In the genomic region with DNA sequence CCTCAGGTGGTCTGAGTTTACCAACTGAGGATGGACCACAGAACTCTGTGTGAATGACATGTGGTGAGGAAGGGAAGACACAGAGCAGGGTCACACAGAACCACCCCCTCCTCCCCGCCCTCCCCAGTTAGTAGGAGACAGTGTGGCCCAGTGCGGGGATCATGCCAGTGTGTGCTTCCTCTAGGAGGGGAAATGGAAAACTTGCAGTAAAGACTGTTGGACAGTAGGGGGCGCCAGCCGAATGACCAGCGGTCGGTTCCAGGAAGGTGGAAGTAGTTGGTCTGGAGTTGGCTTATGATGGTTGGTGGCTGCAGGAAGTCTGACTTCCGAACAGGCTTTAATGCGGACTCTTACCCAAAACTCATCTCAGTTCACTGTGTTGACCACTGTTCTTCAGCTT, we compare ENCODE assay signal across 9 mouse cellular contexts.
DNase-seq lines count a peak whose midpoint lies in the region; ATAC-seq and TF ChIP-seq lines count a peak whose summit lies in the region.
"Had no signal": no experiment of that assay in that cellular context is flagged by ENCODE, and none has a peak within 500 bp of the region (broad histone marks: within the 10 kb centered on the region; RNA-seq: fewer than 3 reads in every experiment).

No protein-coding gene starts in this region.

- no peak overlapping the region for H3K27ac ChIP-seq in midbrain, embryonic 10.5 days (replicated peaks)
- H3K27ac ChIP-seq in midbrain, embryonic 13.5 days: no peak overlapping the region
- no peak overlapping the region for H3K27ac ChIP-seq in hindbrain, postnatal 0 days
- H3K27ac ChIP-seq in spleen, adult 2 months (ENCODE audit: insufficient read depth, low read length): no peak overlapping the region
- H3K27ac ChIP-seq: heart, embryonic 13.5 days had no signal

- H3K36me3 ChIP-seq in midbrain, embryonic 10.5 days: no peaks in the 10 kb centered on the region
- H3K36me3 ChIP-seq in midbrain, embryonic 13.5 days: no peaks in the 10 kb centered on the region
- H3K36me3 ChIP-seq in hindbrain, postnatal 0 days (ENCODE audit: insufficient read depth, low read length): no peaks in the 10 kb centered on the region
- H3K36me3 ChIP-seq in spleen, adult 2 months (ENCODE audit: control insufficient read depth, insufficient read depth, low read length): no peaks in the 10 kb centered on the region
- H3K36me3 ChIP-seq: heart, embryonic 13.5 days had no signal

- 0 out of 2 replicates have a peak, but pooled peaks cover 4% of the 10 kb centered on the region for H3K4me1 ChIP-seq in midbrain, embryonic 10.5 days
- no peaks in the 10 kb centered on the region for H3K4me1 ChIP-seq in midbrain, embryonic 13.5 days (replicated peaks)
- no peaks in the 10 kb centered on the region for H3K4me1 ChIP-seq in hindbrain, postnatal 0 days (ENCODE audit: insufficient read depth, low read length)
- no peaks in the 10 kb centered on the region for H3K4me1 ChIP-seq in lung, adult 2 months (ENCODE audit: control insufficient read depth, insufficient read depth, low read length)
- no peaks in the 10 kb centered on the region; the same call in 1 of the 2 replicates for H3K4me1 ChIP-seq in spleen, adult 2 months (ENCODE audit: control insufficient read depth, insufficient read depth, insufficient read length)
- H3K4me1 ChIP-seq: heart, embryonic 13.5 days had no signal

- no peak for TF ChIP-seq POLR2A in lung, adult 2 months (IDR thresholded peaks at IDR 0.05; ENCODE audit: borderline replicate concordance, extremely low read depth, low read depth, low read length)
- TF ChIP-seq POLR2A in spleen, adult 2 months (IDR thresholded peaks at IDR 0.05; ENCODE audit: low read depth, low read length): no peak

- no peak overlapping the region for H3K4me3 ChIP-seq in midbrain, embryonic 10.5 days
- no peak overlapping the region for H3K4me3 ChIP-seq in midbrain, embryonic 13.5 days (replicated peaks)
- no peak overlapping the region for H3K4me3 ChIP-seq in hindbrain, postnatal 0 days (ENCODE audit: low read length)
- H3K4me3 ChIP-seq in lung, adult 2 months (replicated peaks; ENCODE audit: extremely low read depth, low read depth, low read length): no peak overlapping the region
- no peak overlapping the region for H3K4me3 ChIP-seq in spleen, adult 2 months (ENCODE audit: extremely low read depth, insufficient read depth, insufficient read length)
- H3K4me3 ChIP-seq: heart, embryonic 13.5 days had no signal

- no peak overlapping the region for H3K4me2 ChIP-seq in midbrain, embryonic 13.5 days (replicated peaks)
- no peak overlapping the region for H3K4me2 ChIP-seq in hindbrain, postnatal 0 days (ENCODE audit: low read depth, low read length)
- H3K4me2 ChIP-seq: heart, embryonic 13.5 days had no signal

- H3K9ac ChIP-seq in midbrain, embryonic 13.5 days (replicated peaks): no peak overlapping the region
- H3K9ac ChIP-seq in hindbrain, postnatal 0 days (replicated peaks; ENCODE audit: low read length): no peak overlapping the region
- H3K9ac ChIP-seq: heart, embryonic 13.5 days had no signal

- WGBS in midbrain, embryonic 10.5 days: 31% methylated on average over 8 of the region's 8 CpGs
- WGBS in midbrain, embryonic 13.5 days: 32% methylated on average over 8 of the region's 8 CpGs
- 33% methylated on average over 8 of the region's 8 CpGs for WGBS in hindbrain, postnatal 0 days
- 11% methylated on average over 8 of the region's 8 CpGs for WGBS in lung, adult 2 months
- 4% methylated on average over 8 of the region's 8 CpGs for WGBS in spleen, adult 2 months

- peaks cover 4% of the 10 kb centered on the region; the same call in 1 of the 2 replicates for H3K27me3 ChIP-seq in midbrain, embryonic 10.5 days (ENCODE audit: low read depth, poor library complexity, severe bottlenecking)
- H3K27me3 ChIP-seq in midbrain, embryonic 13.5 days: no peaks in the 10 kb centered on the region
- H3K27me3 ChIP-seq in hindbrain, postnatal 0 days (ENCODE audit: insufficient read depth, low read length): 0 out of 2 replicates have a peak, but pooled peaks cover 3% of the 10 kb centered on the region
- H3K27me3 ChIP-seq in spleen, adult 2 months (ENCODE audit: control insufficient read depth, insufficient read depth, low read length): no peaks in the 10 kb centered on the region

- DNase-seq in midbrain, embryonic 10.5 days (ENCODE audit: low spot score): peak; percentile 57
- peak; percentile 82 for DNase-seq in ZHBTc4 (ENCODE audit: low read depth, low spot score)
- peak; percentile 66 for DNase-seq in embryo, embryonic 10.5 days (ENCODE audit: low spot score)
- peak; percentile 49 for DNase-seq in hindbrain, postnatal 0 days (ENCODE audit: low spot score)
- peak; percentile 31 for DNase-seq in lung, adult 2 months
- peak; percentile 28 to 61 for DNase-seq in spleen, adult 2 months (ENCODE audit: low read depth in 1 of 2, low spot score in 2 of 2)
- no peak for DNase-seq in frontal cortex, postnatal 10 days (ENCODE audit: low spot score in 2 of 2)

- no peak for ATAC-seq in midbrain, embryonic 13.5 days
- no peak for ATAC-seq in hindbrain, postnatal 0 days

- peaks cover 3% of the 10 kb centered on the region; the same call in 1 of the 2 replicates for H3K9me3 ChIP-seq in midbrain, embryonic 10.5 days (replicated peaks)
- no peaks in the 10 kb centered on the region for H3K9me3 ChIP-seq in midbrain, embryonic 13.5 days
- H3K9me3 ChIP-seq in hindbrain, postnatal 0 days (ENCODE audit: low read length): no peaks in the 10 kb centered on the region

- peak; percentile 74 for TF ChIP-seq CTCF in hindbrain, postnatal 0 days (IDR thresholded peaks at IDR 0.05; ENCODE audit: low read depth)
- TF ChIP-seq CTCF in lung, adult 2 months (IDR thresholded peaks at IDR 0.05; ENCODE audit: insufficient read depth, low read length): peak; percentile 84
- peak; percentile 73; the same call in 1 of the 2 replicates for TF ChIP-seq CTCF in spleen, adult 2 months (IDR thresholded peaks at IDR 0.05; ENCODE audit: extremely low read depth, insufficient read depth, insufficient read length, insufficient replicate concordance)

Comparison
In these comparisons a context has a peak if more than half of its experiments do, and no peak if none do; other contexts are left out.
1. DNase-seq: peak in midbrain, embryonic 10.5 days (single experiment), ZHBTc4 (single experiment), embryo, embryonic 10.5 days (single experiment), hindbrain, postnatal 0 days (single experiment), lung, adult 2 months (single experiment) and spleen, adult 2 months (2 of 2); none in frontal cortex, postnatal 10 days (0 of 2).
2. Peak in every context shown above with its lines, with median percentiles within 50 percentile points of each other: CTCF ChIP-seq.